Mouse (Mus musculus) frontal cortex, postnatal 14 days (tissue): Measurements from ENCODE around the gene Ift27.

Experiments used
- DNase-seq, 2 experiments: peaks; one replicate each; pipeline ENCODE4 v3.0.0; 2022; ENCODE audit warnings: low spot score in 2 of 2

Gene Ift27

GRCm38 (mm10) chr15:78173972-78174886 is at the start of gene Ift27:
TSS of gene Ift27 (minus strand) at chr15:78174107.
- DNase-seq = peak; percentile 97 to 99

GRCm38 (mm10) chr15:78215269-78215668 is 41.4 kb upstream of the Ift27 start:
- no peak for DNase-seq

- no peak for DNase-seq
These were observed 37.5 kb upstream of the Ift27 start for GRCm38 (mm10) chr15:78211367-78211766.

- DNase-seq = no peak
These were observed 36.3 kb upstream of the Ift27 start for GRCm38 (mm10) chr15:78210203-78210602.

- DNase-seq = no peak
These were observed 32.4 kb upstream of the Ift27 start, which contains the start of gene Pvalb for GRCm38 (mm10) chr15:78206312-78206711. TSS of gene Pvalb (minus strand) at chr15:78206400.

- DNase-seq = no peak
These were observed 31.3 kb upstream of the Ift27 start for GRCm38 (mm10) chr15:78205192-78205591.

- DNase-seq = peak in 1 of 2 experiments; percentile 42
These were observed 30.3 kb upstream of the Ift27 start for GRCm38 (mm10) chr15:78204053-78204847.

- DNase-seq = no peak
These were observed 21.4 kb upstream of the Ift27 start for GRCm38 (mm10) chr15:78195096-78195880.

- no peak for DNase-seq
These were observed 20.4 kb upstream of the Ift27 start for GRCm38 (mm10) chr15:78194320-78194719.

GRCm38 (mm10) chr15:78189636-78190035 is 15.7 kb upstream of the Ift27 start:
- no peak for DNase-seq

- no peak for DNase-seq
These were observed 14.6 kb upstream of the Ift27 start for GRCm38 (mm10) chr15:78188546-78188945.

GRCm38 (mm10) chr15:78186906-78187305 is 13.0 kb upstream of the Ift27 start:
- no peak for DNase-seq

- no peak for DNase-seq
These were observed 11.7 kb upstream of the Ift27 start for GRCm38 (mm10) chr15:78185609-78186008.

GRCm38 (mm10) chr15:78184855-78185254 is 10.9 kb upstream of the Ift27 start:
- DNase-seq = no peak

- DNase-seq = peak; percentile 61 to 66
These were observed 7.9 kb upstream of the Ift27 start for GRCm38 (mm10) chr15:78181701-78182405.

GRCm38 (mm10) chr15:78179775-78180174 is 5.9 kb upstream of the Ift27 start:
- no peak for DNase-seq

GRCm38 (mm10) chr15:78178397-78178796 is 4.5 kb upstream of the Ift27 start:
- DNase-seq = peak; percentile 68 to 81

- no peak for DNase-seq
These were observed 3.4 kb upstream of the Ift27 start for GRCm38 (mm10) chr15:78177257-78177656.

- DNase-seq = no peak
These were observed 959 bp upstream of the Ift27 start for GRCm38 (mm10) chr15:78174887-78175245.

GRCm38 (mm10) chr15:78172899-78173817 is 749 bp downstream of the Ift27 start:
- no peak for DNase-seq
